Mouse (Mus musculus) heart, embryonic 10.5 days (tissue): ENCODE measurements around the gene Zfp36l2. TPM values are rescaled to one million over a fixed set of nuclear protein-coding genes. Genes with fewer than 3 reads are reported as not detected.

Experiments
- DNase-seq: peaks from one replicate; pipeline ENCODE4 v3.0.0-alpha.2; 2017; ENCODE audit warnings: low spot score
- H3K27ac ChIP-seq: fragments of 300-500 bp; sonication (generic); 2 replicates; pipeline ENCODE4 v1.5.1; 2016; ENCODE audit warnings: mild to moderate bottlenecking
- H3K27me3 ChIP-seq: fragments of 300-500 bp; sonication (generic); 2 replicates; pipeline ENCODE4 v1.6.1; 2016; ENCODE audit warnings: mild to moderate bottlenecking; ENCODE audit not compliant: poor library complexity, insufficient read depth, severe bottlenecking
- H3K36me3 ChIP-seq: fragments of 300-500 bp; sonication (generic); 2 replicates; pipeline ENCODE4 v1.6.1; 2016; ENCODE audit warnings: mild to moderate bottlenecking, moderate library complexity
- H3K4me1 ChIP-seq: fragments of 300-500 bp; sonication (generic); 2 replicates; pipeline ENCODE4 v1.6.1; 2016; ENCODE audit warnings: mild to moderate bottlenecking
- H3K4me3 ChIP-seq: fragments of 300-500 bp; sonication (generic); 2 replicates; pipeline ENCODE4 v1.5.1; 2016; ENCODE audit warnings: mild to moderate bottlenecking, moderate library complexity
- H3K9me3 ChIP-seq: fragments of 300-500 bp; sonication (generic); 2 replicates; pipeline ENCODE4 v1.6.1; 2016; ENCODE audit warnings: mild to moderate bottlenecking, moderate library complexity
- whole genome bisulfite sequencing: fragments of 180-500 bp; shearing (Covaris S2); methylation state at CpG from one replicate; pipeline ENCODE4 v1.1.7; 2016; 5-methylcytosine and 5-hydroxymethylcytosine counted together
- polyA plus RNA-seq: library from polyadenylated mRNA; unstranded; fragments of >200 nt; fragmentation: Nextera tagmentation; extraction: Ambion mirVana; gene quantifications from 2 replicates; pipeline ENCODE4 v1.2.1, GENCODE M21; 2016

The Zfp36l2 gene
- polyA plus RNA-seq, 1 experiment from 2014 or later: 10.4 TPM

DNA sequence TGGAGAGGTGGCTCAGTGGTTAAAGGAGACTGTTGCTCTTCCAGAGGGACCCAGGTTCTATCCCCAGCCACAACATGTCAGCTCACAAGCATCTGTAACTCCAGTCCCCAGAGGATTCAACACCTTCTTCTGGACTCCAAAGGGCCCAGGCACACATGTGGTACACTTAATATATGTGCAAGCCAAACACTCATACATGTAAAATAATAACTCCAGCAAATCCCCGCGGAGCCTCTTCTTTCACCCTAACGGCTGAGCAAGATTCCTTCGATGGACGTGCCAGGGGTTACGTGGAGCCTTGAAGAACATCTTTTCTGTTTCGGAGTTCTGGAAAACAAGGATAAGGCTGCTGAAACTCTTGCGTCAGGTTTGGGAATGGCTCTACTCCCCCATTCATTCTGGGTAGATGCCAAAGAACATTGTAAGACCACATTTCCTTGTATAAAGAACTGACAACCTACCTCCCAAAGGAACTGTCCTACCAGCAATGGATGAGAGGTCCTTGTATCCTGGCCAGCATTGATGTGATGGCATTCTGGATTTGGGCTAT lies 25.5 kb downstream of the Zfp36l2 start:
- DNase-seq: no peak
- peak overlapping the region; percentile 77; the same call in 1 of the 2 replicates for H3K27ac ChIP-seq
- H3K27me3 ChIP-seq: peaks cover 4% of the 10 kb centered on the region; the same call in 1 of the 2 replicates
- 88% methylated on average over 8 of the region's 8 CpGs for whole genome bisulfite sequencing
- H3K9me3 ChIP-seq: no peaks in the 10 kb centered on the region
- peaks cover 41% of the 10 kb centered on the region for H3K4me1 ChIP-seq
- H3K4me3 ChIP-seq: no peak overlapping the region
- no peaks in the 10 kb centered on the region for H3K36me3 ChIP-seq

GRCm38 (mm10) chr17:84161231-84161854 lies 26.4 kb downstream of the Zfp36l2 start:
- Histone ChIP-seq H3K4me3 (no peak overlapping the region), H3K27me3 (peaks cover 11% of the 10 kb centered on the region; the same call in 1 of the 2 replicates), H3K36me3 (no peaks in the 10 kb centered on the region), H3K9me3 (no peaks in the 10 kb centered on the region), H3K4me1 (peaks cover 50% of the 10 kb centered on the region), H3K27ac (peak overlapping the region; percentile 77)
- WGBS: 36% methylated on average over 6 of the region's 6 CpGs
- DNase-seq: no peak

DNA sequence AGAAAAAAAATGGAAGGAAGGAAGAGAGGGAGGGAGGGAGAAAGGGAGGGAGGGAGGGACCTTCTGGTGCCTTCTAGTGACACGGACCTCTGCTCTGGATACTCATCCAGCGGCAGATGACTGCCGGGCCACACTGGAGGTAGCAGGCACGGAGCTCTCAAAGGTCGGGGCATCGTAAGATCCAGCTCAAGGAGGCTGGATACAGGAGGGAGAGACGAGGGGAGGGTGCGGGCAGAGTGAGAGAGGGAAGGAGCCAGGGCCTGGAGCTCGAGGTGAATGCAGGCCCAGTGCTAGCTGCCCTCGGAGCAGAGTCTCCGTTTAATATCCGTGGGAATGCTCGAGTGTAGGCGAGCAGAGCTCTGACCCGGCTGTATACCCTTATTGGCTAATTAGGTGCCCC lies 28.9 kb downstream of the Zfp36l2 start:
- 0 out of 2 replicates have a peak overlapping the region, but pooled peaks have one; percentile 26 for H3K27ac ChIP-seq
- H3K4me1 ChIP-seq: peaks cover 68% of the 10 kb centered on the region
- DNase-seq: no peak
- 68% methylated on average over 15 of the region's 15 CpGs for WGBS
- no peaks in the 10 kb centered on the region for H3K9me3 ChIP-seq
- no peak overlapping the region for H3K4me3 ChIP-seq
- peaks cover 23% of the 10 kb centered on the region; the same call in 1 of the 2 replicates for H3K27me3 ChIP-seq
- H3K36me3 ChIP-seq: no peaks in the 10 kb centered on the region

- H3K36me3 ChIP-seq: no peaks in the 10 kb centered on the region
- H3K27ac ChIP-seq: peak overlapping the region; percentile 60; the same call in 1 of the 2 replicates
- H3K4me1 ChIP-seq: peaks cover 72% of the 10 kb centered on the region
- no peak overlapping the region for H3K4me3 ChIP-seq
- peaks cover 23% of the 10 kb centered on the region; the same call in 1 of the 2 replicates for H3K27me3 ChIP-seq
- 86% methylated on average over 12 of the region's 12 CpGs for WGBS
- no peaks in the 10 kb centered on the region for H3K9me3 ChIP-seq
- DNase-seq: no peak
These were observed 29.3 kb downstream of the Zfp36l2 start for GRCm38 (mm10) chr17:84158461-84158795.

DNA sequence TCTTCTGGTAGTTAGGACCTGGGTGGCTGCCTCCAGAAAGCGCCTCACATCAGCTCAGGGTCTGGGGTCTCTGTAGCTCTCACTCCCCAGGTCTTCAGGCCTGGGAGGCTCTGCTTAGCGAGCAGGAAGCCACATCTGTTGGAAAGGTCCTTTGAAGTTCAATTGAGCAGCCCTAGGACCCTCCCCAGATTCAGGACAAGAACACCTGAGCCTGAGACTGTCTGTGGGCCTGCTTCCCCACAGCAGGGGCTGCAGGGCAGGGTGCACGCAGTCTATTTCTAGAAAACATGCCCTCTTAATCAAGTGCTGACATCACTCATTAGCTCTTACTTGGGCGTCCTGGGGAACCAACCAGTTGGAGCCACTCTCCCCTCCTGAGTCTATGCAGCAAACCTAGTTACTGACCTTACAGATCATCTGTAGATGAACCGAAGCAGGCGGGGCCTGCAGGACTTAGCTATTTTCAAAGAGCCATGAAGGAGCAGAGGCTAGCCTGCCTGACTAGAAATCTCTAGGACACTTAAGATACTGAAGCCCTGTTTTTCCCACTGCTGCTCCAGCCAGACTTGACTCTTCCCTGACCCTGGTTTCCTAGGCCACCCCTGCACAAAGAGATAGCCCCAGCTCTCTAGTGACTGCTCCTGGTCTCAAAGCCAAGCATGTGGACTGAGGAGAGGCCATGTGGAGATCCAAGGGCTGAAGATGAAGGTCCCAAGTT lies 29.8 kb downstream of the Zfp36l2 start:
- DNase-seq: no peak
- no peaks in the 10 kb centered on the region for H3K9me3 ChIP-seq
- H3K27ac ChIP-seq: peak overlapping the region; percentile 60
- H3K4me3 ChIP-seq: no peak overlapping the region
- H3K4me1 ChIP-seq: peaks cover 78% of the 10 kb centered on the region
- peaks cover 23% of the 10 kb centered on the region; the same call in 1 of the 2 replicates for H3K27me3 ChIP-seq
- H3K36me3 ChIP-seq: no peaks in the 10 kb centered on the region
- WGBS: 40% methylated on average over 6 of the region's 6 CpGs

DNA sequence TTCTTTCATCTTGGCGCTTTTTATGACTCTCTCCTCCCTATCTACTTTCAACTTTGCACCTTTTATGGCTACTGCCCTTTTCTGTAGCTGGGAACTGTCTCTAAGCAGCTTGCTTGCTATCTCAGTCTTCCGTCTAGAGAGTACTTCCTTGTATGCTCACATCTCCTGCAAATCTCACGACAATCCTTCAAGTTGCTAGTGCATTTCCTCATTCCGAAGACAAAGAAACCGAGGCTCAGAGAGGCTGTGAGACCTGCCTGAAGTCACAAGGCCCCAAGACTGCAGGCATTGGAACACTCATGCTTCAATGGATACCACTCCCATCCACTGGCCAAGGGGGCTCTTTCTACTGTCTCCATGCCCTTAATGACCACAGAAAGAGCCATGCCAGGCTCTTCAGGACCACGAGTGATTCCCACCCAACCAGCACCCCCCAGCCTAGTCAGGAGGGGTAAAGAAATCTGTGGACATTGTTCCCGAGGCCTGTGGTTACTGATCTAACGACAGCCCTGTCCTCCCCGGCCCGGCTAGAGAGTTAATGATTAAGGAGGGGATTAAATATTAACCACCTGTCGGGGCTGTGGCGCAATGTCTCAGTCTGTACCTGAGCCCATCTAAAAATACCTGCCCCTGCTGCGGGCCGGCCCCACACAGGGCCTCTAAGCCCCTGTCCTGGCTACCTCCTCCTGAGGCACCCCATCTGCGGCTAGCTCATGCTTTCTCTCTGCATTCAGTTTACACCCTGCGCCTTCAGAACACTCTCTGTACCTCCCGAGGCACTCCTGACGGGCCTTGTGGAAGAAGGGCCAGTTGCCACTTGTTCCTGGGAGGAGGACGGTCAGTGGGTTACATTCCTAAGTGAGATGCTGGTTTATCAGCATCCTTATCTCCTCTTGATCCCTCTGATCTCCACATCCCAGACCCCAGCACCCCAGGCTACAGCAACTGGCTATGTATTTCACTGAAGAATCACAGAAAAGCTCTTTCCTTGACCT lies 30.7 kb downstream of the Zfp36l2 start:
- Histone ChIP-seq H3K27ac (peak overlapping the region; percentile 60), H3K27me3 (peaks cover 23% of the 10 kb centered on the region; the same call in 1 of the 2 replicates), H3K36me3 (no peaks in the 10 kb centered on the region), H3K4me3 (no peak overlapping the region), H3K4me1 (peaks cover 81% of the 10 kb centered on the region), H3K9me3 (no peaks in the 10 kb centered on the region)
- no peak for DNase-seq
- WGBS: 35% methylated on average over 19 of the region's 19 CpGs

- Histone ChIP-seq H3K4me1 (peaks cover 81% of the 10 kb centered on the region), H3K27ac (peak overlapping the region; percentile 69)
These were observed 31.5 kb downstream of the Zfp36l2 start for GRCm38 (mm10) chr17:84156227-84156573.

DNA sequence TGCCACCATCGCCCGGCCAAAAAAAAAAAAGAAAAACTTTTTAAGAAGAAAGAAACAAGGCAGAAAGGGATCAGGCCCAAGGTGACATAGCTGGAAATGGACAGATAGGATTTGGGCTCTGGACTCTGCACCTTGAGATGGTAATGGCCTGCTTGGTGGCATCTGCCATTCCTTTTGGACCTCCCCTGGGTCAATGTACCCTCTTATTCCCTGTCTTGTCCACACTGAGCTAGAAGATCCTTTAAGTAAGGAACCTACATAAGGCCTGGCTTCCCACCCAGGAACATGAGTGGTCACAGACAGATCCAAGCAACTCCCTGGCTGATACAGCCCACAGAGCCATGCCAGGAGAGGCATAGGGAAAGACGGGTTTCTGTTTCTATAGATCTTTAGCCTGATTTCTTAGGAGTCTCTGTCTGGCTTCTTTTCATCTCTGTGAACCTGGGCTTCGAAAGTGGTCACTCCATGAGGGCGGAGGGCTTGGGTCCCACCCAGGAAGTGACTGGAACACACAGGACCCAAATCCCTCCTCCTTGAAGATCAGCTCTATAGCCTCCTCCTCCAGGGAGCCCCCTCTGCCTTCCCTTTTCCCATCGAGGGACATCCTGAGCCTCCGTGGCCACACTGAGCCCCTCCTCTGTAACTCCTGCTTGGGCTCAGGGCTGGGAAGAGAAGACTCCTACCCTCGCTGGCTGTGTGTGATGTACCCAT lies 32.1 kb downstream of the Zfp36l2 start:
- no peaks in the 10 kb centered on the region for H3K36me3 ChIP-seq
- peak overlapping the region; percentile 69 for H3K27ac ChIP-seq
- H3K9me3 ChIP-seq: no peaks in the 10 kb centered on the region
- WGBS: 76% methylated on average over 8 of the region's 8 CpGs
- H3K4me3 ChIP-seq: no peak overlapping the region
- no peak for DNase-seq
- peaks cover 31% of the 10 kb centered on the region; the same call in 1 of the 2 replicates for H3K27me3 ChIP-seq
- H3K4me1 ChIP-seq: peaks cover 77% of the 10 kb centered on the region

More at GRCm38 (mm10) chr17:84156227-84156573, 31.5 kb downstream of the Zfp36l2 start:
- no peak for DNase-seq
- Histone ChIP-seq H3K36me3 (no peaks in the 10 kb centered on the region), H3K9me3 (no peaks in the 10 kb centered on the region), H3K4me3 (no peak overlapping the region), H3K27me3 (peaks cover 30% of the 10 kb centered on the region; the same call in 1 of the 2 replicates)
- WGBS: 58% methylated on average over 13 of the region's 13 CpGs

- 92% methylated on average over 6 of the region's 6 CpGs for WGBS
- no peak for DNase-seq
- Histone ChIP-seq H3K4me3 (no peak overlapping the region), H3K27me3 (peaks cover 31% of the 10 kb centered on the region; the same call in 1 of the 2 replicates), H3K36me3 (no peaks in the 10 kb centered on the region), H3K4me1 (peaks cover 83% of the 10 kb centered on the region), H3K9me3 (no peaks in the 10 kb centered on the region), H3K27ac (peak overlapping the region; percentile 81)
These were observed 32.8 kb downstream of the Zfp36l2 start for GRCm38 (mm10) chr17:84155029-84155338.

GRCm38 (mm10) chr17:84154302-84155028 lies 33.3 kb downstream of the Zfp36l2 start:
- DNase-seq: peak; percentile 94
- Histone ChIP-seq H3K4me3 (no peak overlapping the region), H3K36me3 (no peaks in the 10 kb centered on the region), H3K9me3 (no peaks in the 10 kb centered on the region), H3K27me3 (peaks cover 31% of the 10 kb centered on the region; the same call in 1 of the 2 replicates), H3K27ac (peak overlapping the region; percentile 81), H3K4me1 (peaks cover 88% of the 10 kb centered on the region)
- WGBS: 52% methylated on average over 11 of the region's 11 CpGs

GRCm38 (mm10) chr17:84152976-84153786 lies 34.6 kb downstream of the Zfp36l2 start:
- Histone ChIP-seq H3K4me3 (no peak overlapping the region), H3K27me3 (peaks cover 31% of the 10 kb centered on the region; the same call in 1 of the 2 replicates), H3K4me1 (peaks cover 91% of the 10 kb centered on the region), H3K36me3 (no peaks in the 10 kb centered on the region), H3K9me3 (no peaks in the 10 kb centered on the region), H3K27ac (peak overlapping the region; percentile 81)
- 38% methylated on average over 12 of the region's 12 CpGs for WGBS
- DNase-seq: peak; percentile 92
